In the genomic region with DNA sequence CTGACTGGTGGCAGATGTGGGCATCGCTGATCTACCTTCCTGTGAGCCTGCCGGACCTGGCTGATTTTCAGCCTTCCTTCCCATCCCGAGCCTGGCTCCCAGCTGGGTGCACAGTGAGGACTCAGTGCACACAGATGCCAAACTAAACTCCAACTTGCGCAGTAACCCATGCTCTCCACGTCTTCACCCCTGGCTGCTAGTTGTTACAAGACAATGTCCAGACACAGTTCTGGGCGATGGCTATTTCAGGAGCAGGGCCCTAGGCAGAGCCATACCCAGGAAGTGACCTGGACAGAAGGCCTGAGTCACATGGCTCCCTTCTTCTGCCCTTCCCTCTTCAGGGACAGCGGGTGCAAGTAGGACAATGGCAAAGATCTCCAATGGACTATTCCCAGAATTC, we compare ENCODE assay signal across 10 mouse cellular contexts.
DNase-seq lines count a peak whose midpoint lies in the region; ATAC-seq and TF ChIP-seq lines count a peak whose summit lies in the region.
"Had no signal": no experiment of that assay in that cellular context is flagged by ENCODE, and none has a peak within 500 bp of the region (broad histone marks: within the 10 kb centered on the region; RNA-seq: fewer than 3 reads in every experiment).

No protein-coding gene starts in this region.

- H3K9ac ChIP-seq in kidney, embryonic 16.5 days (replicated peaks; ENCODE audit: low read length): no peak overlapping the region
- H3K9ac ChIP-seq: forebrain, embryonic 12.5 days had no signal

- no peak for ATAC-seq in kidney, embryonic 16.5 days (ENCODE audit: low FRiP score, low TSS enrichment)

- peaks cover 33% of the 10 kb centered on the region for H3K4me1 ChIP-seq in kidney, embryonic 16.5 days (ENCODE audit: insufficient read depth, low read length)

- TF ChIP-seq CTCF in left cerebral cortex, adult 2 months (IDR thresholded peaks at IDR 0.05): no peak

- intact Hi-C loops in left cerebral cortex, adult 2 months (cut with DNase I): loop anchor here (5.0 kb wide), 1 partner anchor 119 kb away; no protein-coding TSS in a partner anchor
- intact Hi-C loops in left cerebral cortex, postnatal 4 days (cut with DNase I): no loop called here
- intact Hi-C loops in heart, postnatal 36 days (cut with DNase I): no loop called here

- H3K27ac ChIP-seq in left cerebral cortex, adult 2 months: peak overlapping the region; percentile 75
- H3K27ac ChIP-seq in kidney, embryonic 16.5 days (ENCODE audit: low read length): no peak overlapping the region
- H3K27ac ChIP-seq: forebrain, embryonic 12.5 days had no signal

- H3K36me3 ChIP-seq in kidney, embryonic 16.5 days (ENCODE audit: insufficient read depth, low read length): no peaks in the 10 kb centered on the region
- H3K36me3 ChIP-seq: forebrain, embryonic 12.5 days had no signal

- H3K9me3 ChIP-seq in kidney, embryonic 16.5 days (ENCODE audit: low read length): no peaks in the 10 kb centered on the region; the same call in 1 of the 2 replicates
- H3K9me3 ChIP-seq: forebrain, embryonic 12.5 days had no signal

- no peaks in the 10 kb centered on the region for H3K27me3 ChIP-seq in kidney, embryonic 16.5 days (ENCODE audit: insufficient read depth, low read length)

- H3K4me2 ChIP-seq in kidney, embryonic 16.5 days (replicated peaks; ENCODE audit: low read depth, low read length): no peak overlapping the region
- H3K4me2 ChIP-seq: forebrain, embryonic 12.5 days had no signal

- DNase-seq in cerebellum, adult 9-10 months: peak; percentile 48
- no peak for DNase-seq in cerebellum, postnatal 36 days
- DNase-seq in left cerebral cortex, adult 2 months (ENCODE audit: extremely low spot score in 1 of 2, low spot score in 2 of 2): no peak
- DNase-seq in left cerebral cortex, postnatal 4 days: no peak
- peak; percentile 83 to 84 for DNase-seq in heart, adult 9 months (ENCODE audit: low spot score in 2 of 2)
- DNase-seq in heart, postnatal 36 days: peak; percentile 53
- no peak for DNase-seq in Muller cell, postnatal 12 days (ENCODE audit: inconsistent ontology term)
- DNase-seq: thymus, postnatal 14 days had no signal

- no peak overlapping the region for H3K4me3 ChIP-seq in left cerebral cortex, adult 2 months
- H3K4me3 ChIP-seq in kidney, embryonic 16.5 days (ENCODE audit: low read length): no peak overlapping the region
- H3K4me3 ChIP-seq: forebrain, embryonic 12.5 days had no signal

- 77% methylated on average over 7 of the region's 7 CpGs for WGBS in kidney, embryonic 16.5 days

Comparison
In these comparisons a context has a peak if more than half of its experiments do, and no peak if none do; other contexts are left out.
1. DNase-seq: peak in cerebellum, adult 9-10 months (single experiment), heart, adult 9 months (2 of 2) and heart, postnatal 36 days (2 of 2); none in cerebellum, postnatal 36 days (0 of 2), left cerebral cortex, adult 2 months (0 of 2), left cerebral cortex, postnatal 4 days (single experiment) and Muller cell, postnatal 12 days (single experiment).